Mouse (Mus musculus) G1E (cell line): ENCODE results near the gene Tbc1d2.
"Not testable (repeated sequence)": the region's sequence is repeated elsewhere in the genome, so short reads cannot be mapped to it uniquely, and the experiment has no call there.

ENCODE experiments used
- CTCF ChIP-seq: IDR thresholded peaks from 2 replicates; pipeline ENCODE4 v1.5.1; 2012; ENCODE audit warnings: low read depth, low read length, inconsistent platforms, mixed read lengths
- GATA1 ChIP-seq: IDR thresholded peaks from 2 replicates; pipeline ENCODE4 v1.6.1; 2012; ENCODE audit warnings: borderline replicate concordance, low read length, inconsistent platforms, mixed read lengths

DNA sequence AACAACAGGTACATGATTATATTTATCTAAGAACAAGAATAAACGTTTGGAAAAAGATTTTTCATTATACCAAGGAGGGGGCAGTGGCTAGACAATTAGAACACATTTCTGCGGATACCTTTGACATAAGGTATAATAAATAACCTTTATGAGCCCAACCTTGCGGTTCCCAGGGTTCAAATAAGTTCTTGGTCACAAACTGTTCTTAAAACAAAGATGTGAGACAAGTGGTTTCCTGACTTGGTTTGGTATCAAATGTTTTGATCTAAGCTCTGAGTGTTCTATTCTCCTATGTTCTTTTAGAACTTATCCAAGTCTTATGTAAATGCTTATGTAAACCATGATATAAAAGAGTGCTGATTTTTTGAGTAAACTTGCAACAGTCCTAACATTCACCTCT lies 65.5 kb downstream of the Tbc1d2 start:
- TF ChIP-seq GATA1, CTCF: not testable (repeated sequence)
